Mouse (Mus musculus) hematopoietic stem cell, adult 5-6 weeks (primary cell): ENCODE data around the gene Lhpp. TPM values are rescaled to one million over a fixed set of nuclear protein-coding genes. Genes with fewer than 3 reads are reported as not detected.
"Not testable (repeated sequence)": the region's sequence is repeated elsewhere in the genome, so short reads cannot be mapped to it uniquely, and the experiment has no call there.

Source experiments
- ATAC-seq, 2 experiments: fragments of 125-278 bp in 1 of 2; replicated peaks in 1 of 2; 2 replicates each; pipeline ENCODE4 v1.8.0; 2016 to 2017; ENCODE audit warnings: inconsistent platforms in 2 of 2, mild to moderate bottlenecking in 2 of 2, moderate number of reproducible peaks in 2 of 2, low read depth in 1 of 2, moderate TSS enrichment in 1 of 2; ENCODE audit not compliant: low FRiP score in 2 of 2, poor library complexity in 2 of 2, severe bottlenecking in 2 of 2, insufficient read depth in 1 of 2, low TSS enrichment in 1 of 2
- total RNA-seq: library from RNA; stranded (forward); fragments of 172-1452, 232-1000 nt; gene quantifications from 2 replicates; pipeline ENCODE4 v1.2.3, GENCODE M21; 2017

Lhpp gene
- total RNA-seq, 1 experiment from 2014 or later, result 7.9 TPM

- no peak for ATAC-seq
Observed at GRCm38 (mm10) chr7:132626174-132626573, 15.7 kb downstream of the Lhpp start.

GRCm38 (mm10) chr7:132627448-132627847 lies 17.0 kb downstream of the Lhpp start:
- ATAC-seq, result no peak

- no peak for ATAC-seq
Observed at GRCm38 (mm10) chr7:132631313-132631712, 20.9 kb downstream of the Lhpp start.

GRCm38 (mm10) chr7:132637292-132637691 lies 26.9 kb downstream of the Lhpp start:
- ATAC-seq, result no peak

GRCm38 (mm10) chr7:132638446-132639087 lies 28.1 kb downstream of the Lhpp start:
- peak; percentile 67 to 78; a peak in 3 of 4 replicates for ATAC-seq

- no peak for ATAC-seq
Observed at GRCm38 (mm10) chr7:132640946-132641345, 30.5 kb downstream of the Lhpp start.

GRCm38 (mm10) chr7:132641606-132642005 lies 31.2 kb downstream of the Lhpp start:
- no peak for ATAC-seq

GRCm38 (mm10) chr7:132644605-132645279 lies 34.3 kb downstream of the Lhpp start:
- no peak for ATAC-seq

GRCm38 (mm10) chr7:132646514-132646913 lies 36.1 kb downstream of the Lhpp start:
- ATAC-seq, result no peak

GRCm38 (mm10) chr7:132654412-132654811 lies 44.0 kb downstream of the Lhpp start:
- no peak for ATAC-seq

GRCm38 (mm10) chr7:132656075-132656474 lies 45.6 kb downstream of the Lhpp start:
- peak; percentile 74 to 78 for ATAC-seq

GRCm38 (mm10) chr7:132656548-132656947 lies 46.1 kb downstream of the Lhpp start:
- peak; percentile 39 to 53; a peak in 3 of 4 replicates for ATAC-seq

- ATAC-seq, result no peak
Observed at GRCm38 (mm10) chr7:132657371-132658057, 47.1 kb downstream of the Lhpp start.

- no peak for ATAC-seq
Observed at GRCm38 (mm10) chr7:132658058-132658450, 47.6 kb downstream of the Lhpp start.

GRCm38 (mm10) chr7:132658688-132659087 lies 48.2 kb downstream of the Lhpp start:
- no peak for ATAC-seq

- 0 out of 4 replicates have a peak, but pooled peaks have one; percentile 18 to 30 for ATAC-seq
Observed at GRCm38 (mm10) chr7:132659633-132660032, 49.2 kb downstream of the Lhpp start.

GRCm38 (mm10) chr7:132662831-132663230 lies 52.4 kb downstream of the Lhpp start:
- ATAC-seq, result not testable (repeated sequence)

- no peak for ATAC-seq
Observed at GRCm38 (mm10) chr7:132664815-132665214, 54.4 kb downstream of the Lhpp start.
